Mouse (Mus musculus) embryonic facial prominence, embryonic 15.5 days (tissue): ENCODE data around the gene Utf1. TPM values are rescaled to one million over a fixed set of nuclear protein-coding genes. Genes with fewer than 3 reads are reported as not detected.

Source experiments
- ATAC-seq: fragments of 200-750 bp; cut with Nextera tagmentation; 2 replicates; pipeline ENCODE4 v1.8.0; 2017; ENCODE audit warnings: low read depth, moderate TSS enrichment; ENCODE audit not compliant: insufficient number of reproducible peaks, low FRiP score, low TSS enrichment
- H3K27ac ChIP-seq: fragments of 300-500 bp; sonication (generic); replicated peaks from 2 replicates; pipeline ENCODE4 v1.5.1; 2015; ENCODE audit warnings: mild to moderate bottlenecking, inconsistent platforms
- H3K27me3 ChIP-seq: fragments of 300-500 bp; sonication (generic); 2 replicates; pipeline ENCODE4 v1.6.1; 2015; ENCODE audit warnings: inconsistent platforms
- H3K36me3 ChIP-seq: fragments of 300-500 bp; sonication (generic); 2 replicates; pipeline ENCODE4 v1.6.1; 2015; ENCODE audit warnings: mild to moderate bottlenecking, inconsistent platforms
- H3K4me1 ChIP-seq: fragments of 300-500 bp; sonication (generic); 2 replicates; pipeline ENCODE4 v1.6.1; 2015; ENCODE audit warnings: inconsistent platforms
- H3K4me2 ChIP-seq: fragments of 300-500 bp; sonication (generic); replicated peaks from 2 replicates; pipeline ENCODE4 v1.6.1; 2015; ENCODE audit warnings: mild to moderate bottlenecking, inconsistent platforms
- H3K4me3 ChIP-seq: fragments of 300-500 bp; sonication (generic); replicated peaks from 2 replicates; pipeline ENCODE4 v1.5.1; 2015; ENCODE audit warnings: mild to moderate bottlenecking, inconsistent platforms
- H3K9ac ChIP-seq: fragments of 300-500 bp; sonication (generic); 2 replicates; pipeline ENCODE4 v1.6.1; 2015; ENCODE audit warnings: inconsistent platforms
- H3K9me3 ChIP-seq: fragments of 300-500 bp; sonication (generic); replicated peaks from 2 replicates; pipeline ENCODE4 v1.6.1; 2016; ENCODE audit warnings: inconsistent platforms
- WGBS: fragments of 180-500 bp; shearing (Covaris S2); methylation state at CpG from one replicate; pipeline ENCODE4 v1.1.7; 2015; 5-methylcytosine and 5-hydroxymethylcytosine counted together
- polyA plus RNA-seq: library from polyadenylated mRNA; unstranded; fragments of >200 nt; fragmentation: Nextera tagmentation; extraction: Ambion mirVana; gene quantifications from 2 replicates; pipeline ENCODE4 v1.2.1, GENCODE M21; 2015

The Utf1 gene
- polyA plus RNA-seq, 1 experiment from 2014 or later, result 0.17 TPM

DNA sequence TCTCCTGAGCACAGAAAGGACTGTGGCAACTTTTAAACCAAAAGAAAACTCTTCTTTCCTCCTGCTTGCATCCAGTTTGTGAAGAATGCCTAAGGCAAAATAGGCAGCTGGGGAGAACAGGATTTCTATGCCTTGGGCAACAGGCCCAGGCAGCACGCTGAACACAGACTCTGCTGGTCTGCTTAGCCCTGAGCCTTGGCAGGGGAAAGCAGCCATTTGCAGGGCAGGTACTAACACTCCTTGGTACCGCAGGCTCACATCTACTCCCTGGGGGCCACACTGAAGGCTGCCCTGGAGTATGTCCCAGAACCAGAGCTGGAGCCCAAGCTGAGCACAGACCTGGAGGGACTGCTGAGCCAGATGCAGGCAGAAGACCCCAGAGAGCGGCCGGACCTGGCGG is 35.4 kb upstream of the Utf1 start:
- peaks cover 6% of the 10 kb centered on the region; the same call in 1 of the 2 replicates for H3K4me1 ChIP-seq
- H3K9me3 ChIP-seq, result no peaks in the 10 kb centered on the region
- no peak overlapping the region for H3K4me3 ChIP-seq
- WGBS, result 47% methylated on average over 5 of the region's 5 CpGs
- peaks cover 8% of the 10 kb centered on the region for H3K27me3 ChIP-seq
- 0 out of 2 replicates have a peak overlapping the region, but pooled peaks have one; percentile 13 for H3K27ac ChIP-seq
- H3K36me3 ChIP-seq, result no peaks in the 10 kb centered on the region
- peak; percentile 48; the same call in 1 of the 2 replicates for ATAC-seq
- no peak overlapping the region for H3K4me2 ChIP-seq
- H3K9ac ChIP-seq, result no peak overlapping the region

DNA sequence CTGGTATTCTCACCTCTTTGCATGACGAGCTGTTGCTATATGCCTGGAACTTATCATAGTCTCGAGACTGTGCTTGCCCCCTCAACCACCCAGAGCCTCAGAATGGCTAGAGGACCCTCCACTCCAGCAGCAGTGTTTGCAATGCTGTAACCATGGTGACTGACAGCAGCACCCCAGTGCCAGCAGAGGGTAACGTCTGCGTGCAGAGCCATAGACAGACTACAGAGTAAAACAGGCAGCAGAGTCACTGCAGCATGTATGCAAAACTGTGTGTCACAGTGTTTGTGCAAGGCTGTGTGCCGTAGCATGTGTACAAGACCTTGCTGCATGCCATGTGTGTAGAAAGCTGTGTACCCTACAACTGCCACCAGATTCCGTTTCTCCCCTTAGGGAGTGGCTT is 34.1 kb upstream of the Utf1 start:
- Histone ChIP-seq H3K4me3 (no peak overlapping the region), H3K27ac (no peak overlapping the region), H3K27me3 (peaks cover 19% of the 10 kb centered on the region), H3K4me1 (peaks cover 7% of the 10 kb centered on the region), H3K4me2 (no peak overlapping the region), H3K9me3 (no peaks in the 10 kb centered on the region), H3K9ac (no peak overlapping the region), H3K36me3 (no peaks in the 10 kb centered on the region)
- no peak for ATAC-seq
- WGBS, result 32% methylated on average over 6 of the region's 6 CpGs

DNA sequence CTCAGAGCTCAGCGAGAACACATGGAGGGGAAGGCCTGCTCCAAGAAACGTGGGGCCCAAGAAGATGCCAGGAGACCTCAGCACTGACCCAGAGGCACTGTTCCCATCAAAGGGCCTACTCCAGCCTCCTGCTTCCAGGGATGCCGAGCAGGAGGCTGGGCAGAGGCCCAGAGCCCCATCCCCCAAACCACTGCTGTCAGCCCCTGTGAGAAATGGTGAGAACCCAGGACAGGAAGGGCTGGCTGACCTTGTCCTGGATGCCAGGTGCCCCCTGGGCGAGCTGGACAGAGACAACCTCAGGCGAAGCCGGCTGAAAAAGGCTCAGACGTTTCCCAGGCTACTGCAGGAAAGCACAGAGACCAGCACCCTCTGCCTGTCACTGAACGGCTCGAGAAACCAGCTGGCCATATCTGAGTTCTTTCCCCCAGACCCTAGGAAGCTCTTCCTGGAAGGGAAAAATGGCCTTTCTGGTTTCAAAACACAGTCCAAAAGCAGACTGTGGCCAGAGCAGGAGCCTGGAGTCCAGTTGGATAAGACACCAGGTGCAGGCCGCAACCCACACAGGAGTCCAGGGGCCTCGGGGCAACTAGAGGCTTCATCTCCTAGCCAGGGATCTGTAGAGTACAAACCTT is 33.3 kb upstream of the Utf1 start:
- Histone ChIP-seq H3K36me3 (no peaks in the 10 kb centered on the region), H3K4me1 (peaks cover 10% of the 10 kb centered on the region), H3K27ac (no peak overlapping the region), H3K4me2 (no peak overlapping the region), H3K9ac (no peak overlapping the region), H3K27me3 (peaks cover 28% of the 10 kb centered on the region), H3K9me3 (no peaks in the 10 kb centered on the region), H3K4me3 (no peak overlapping the region)
- no peak for ATAC-seq
- 55% methylated on average over 11 of the region's 11 CpGs for WGBS

DNA sequence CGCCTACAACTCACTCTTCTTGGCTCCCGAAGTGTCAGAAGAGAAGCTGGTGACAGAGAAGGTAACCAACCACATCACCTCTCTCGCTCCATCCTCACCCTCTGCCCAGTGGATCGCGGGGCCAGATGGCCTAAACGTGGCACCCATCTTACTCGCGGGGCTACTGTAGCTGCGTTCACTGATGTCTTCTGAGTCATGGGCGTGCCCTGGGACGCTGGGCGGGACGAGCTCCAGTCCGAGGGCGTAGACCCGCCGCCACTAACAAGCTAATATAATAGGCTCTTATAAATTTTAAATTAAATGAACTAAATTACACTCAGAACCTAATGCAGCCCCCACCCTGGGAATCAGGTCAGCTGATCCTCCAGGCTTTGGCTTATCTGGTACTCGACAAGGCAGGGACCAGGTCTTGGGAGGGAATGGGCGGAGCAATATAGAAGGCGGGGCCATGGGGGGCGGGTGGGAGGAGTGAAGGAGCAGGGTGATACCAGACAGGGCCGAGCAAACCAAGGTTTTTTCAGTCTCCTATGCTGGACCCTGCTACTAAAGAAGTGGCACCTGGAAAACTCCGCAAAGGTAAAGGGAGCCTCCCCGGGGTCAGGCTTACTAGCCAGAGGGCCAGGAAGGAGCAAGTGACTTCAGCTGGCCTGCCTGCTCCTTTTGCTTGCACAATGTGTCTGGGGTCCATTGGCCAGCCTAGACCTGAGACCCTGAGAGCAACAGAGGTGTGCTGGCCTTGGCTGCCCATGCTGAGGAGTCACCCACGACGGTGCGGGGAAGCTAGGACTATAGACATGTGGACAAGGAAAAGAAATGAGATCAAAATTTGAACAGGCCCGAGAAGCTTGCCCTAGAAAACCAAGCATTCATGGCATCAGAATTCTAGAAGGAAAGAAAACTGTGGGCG is 29.2 kb upstream of the Utf1 start:
- ATAC-seq, result no peak
- H3K9me3 ChIP-seq, result no peaks in the 10 kb centered on the region
- 10% methylated on average over 29 of the region's 29 CpGs for WGBS

DNA sequence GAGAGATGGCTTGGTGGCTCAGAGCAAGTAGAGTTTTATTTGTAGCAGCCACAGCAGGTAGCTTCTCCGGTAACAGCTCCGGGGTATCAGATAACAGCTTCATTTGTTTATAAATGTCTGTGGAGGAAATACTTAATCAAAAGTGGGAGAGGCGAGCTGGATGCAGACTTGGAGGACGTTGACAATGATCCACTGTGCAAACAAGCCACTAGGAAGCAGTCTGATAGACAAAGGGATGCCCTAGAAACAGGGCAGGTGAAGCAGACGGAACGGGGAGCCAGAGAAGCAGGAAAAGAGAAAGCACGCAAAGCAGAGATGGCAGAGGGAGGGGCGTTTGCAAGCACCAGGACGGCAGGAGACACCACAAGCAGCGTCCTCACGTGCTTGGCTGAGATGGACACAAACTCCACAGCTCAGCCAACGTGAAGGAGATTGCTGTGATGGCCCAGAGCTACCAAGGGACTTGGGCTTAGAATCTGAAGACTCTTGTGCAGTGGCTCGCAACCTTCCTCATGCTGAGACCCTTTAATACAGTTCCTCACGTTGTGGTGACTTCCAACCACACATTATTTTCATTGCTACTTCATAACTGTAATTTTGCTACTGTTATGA is 27.8 kb upstream of the Utf1 start:
- Histone ChIP-seq H3K4me3 (no peak overlapping the region), H3K9ac (no peak overlapping the region), H3K27ac (no peak overlapping the region), H3K9me3 (no peaks in the 10 kb centered on the region), H3K4me1 (peaks cover 10% of the 10 kb centered on the region), H3K4me2 (no peak overlapping the region), H3K36me3 (no peaks in the 10 kb centered on the region), H3K27me3 (peaks cover 36% of the 10 kb centered on the region)
- no peak for ATAC-seq
- 7% methylated on average over 14 of the region's 14 CpGs for WGBS

More for the DNA sequence above, 29.2 kb upstream of the Utf1 start:
- H3K36me3 ChIP-seq, result no peaks in the 10 kb centered on the region
- H3K4me3 ChIP-seq, result peak overlapping the region; percentile 36
- H3K4me2 ChIP-seq, result peak overlapping the region; percentile 45
- no peak overlapping the region for H3K27ac ChIP-seq
- H3K27me3 ChIP-seq, result peaks cover 36% of the 10 kb centered on the region
- H3K9ac ChIP-seq, result no peak overlapping the region
- peaks cover 10% of the 10 kb centered on the region for H3K4me1 ChIP-seq

DNA sequence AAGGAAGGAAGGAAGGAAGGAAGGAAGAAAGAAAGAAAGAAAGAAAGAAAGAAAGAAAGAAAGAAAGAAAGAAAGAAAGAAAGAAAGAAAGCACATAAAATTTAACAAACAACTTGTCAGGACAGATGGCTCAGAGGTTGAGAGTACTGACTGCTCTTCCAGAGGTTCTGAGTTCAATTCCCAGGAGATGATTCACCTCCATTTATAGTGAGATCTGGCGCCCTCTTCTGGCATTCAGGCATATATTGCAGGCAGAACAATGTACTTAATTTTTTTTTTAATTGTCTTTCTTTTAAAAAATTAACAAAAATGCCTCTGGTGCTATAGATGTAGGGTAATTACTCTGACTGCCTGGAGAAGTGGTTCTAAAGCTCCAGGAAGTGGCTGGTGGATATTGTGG is 27.2 kb upstream of the Utf1 start:
- Histone ChIP-seq H3K4me2 (no peak overlapping the region), H3K4me1 (peaks cover 10% of the 10 kb centered on the region), H3K27me3 (peaks cover 36% of the 10 kb centered on the region), H3K9me3 (no peaks in the 10 kb centered on the region), H3K36me3 (no peaks in the 10 kb centered on the region), H3K9ac (no peak overlapping the region), H3K4me3 (no peak overlapping the region), H3K27ac (no peak overlapping the region)
- 0% methylated on average over 1 of the region's 1 CpGs for WGBS
- no peak for ATAC-seq

DNA sequence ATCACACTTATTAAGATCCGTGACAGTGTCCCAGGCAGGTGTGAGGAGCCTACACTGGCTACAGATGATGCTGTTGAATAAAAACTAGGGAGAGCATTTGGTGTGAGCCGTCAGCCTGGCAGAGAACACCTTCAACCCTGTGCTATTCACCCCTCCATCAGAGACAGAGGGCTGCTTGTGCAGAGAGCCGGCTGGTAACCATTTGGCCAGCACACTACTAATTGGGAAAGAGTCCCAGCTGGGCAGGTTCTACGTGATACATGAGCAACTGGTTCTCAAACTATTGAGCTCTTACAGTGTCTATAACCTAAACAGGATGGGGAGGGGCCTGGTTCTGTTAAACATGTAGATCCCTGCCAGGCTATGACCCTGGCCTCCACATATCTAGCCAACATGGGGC is 25.3 kb upstream of the Utf1 start:
- no peak overlapping the region for H3K4me2 ChIP-seq
- peaks cover 28% of the 10 kb centered on the region for H3K27me3 ChIP-seq
- ATAC-seq, result no peak
- no peak overlapping the region for H3K9ac ChIP-seq
- H3K4me1 ChIP-seq, result peaks cover 10% of the 10 kb centered on the region
- no peaks in the 10 kb centered on the region for H3K9me3 ChIP-seq
- 61% methylated on average over 4 of the region's 4 CpGs for WGBS
- H3K36me3 ChIP-seq, result no peaks in the 10 kb centered on the region
- H3K4me3 ChIP-seq, result no peak overlapping the region
- no peak overlapping the region for H3K27ac ChIP-seq

GRCm38 (mm10) chr7:139930732-139931131 is 12.9 kb upstream of the Utf1 start:
- no peaks in the 10 kb centered on the region for H3K4me1 ChIP-seq
- no peak; the same call in 1 of the 2 replicates for ATAC-seq
- no peak overlapping the region for H3K4me3 ChIP-seq
- H3K4me2 ChIP-seq, result no peak overlapping the region
- no peaks in the 10 kb centered on the region for H3K36me3 ChIP-seq
- H3K9ac ChIP-seq, result no peak overlapping the region
- 14% methylated on average over 11 of the region's 11 CpGs for WGBS
- 0 out of 2 replicates have a peak, but pooled peaks cover 3% of the 10 kb centered on the region for H3K27me3 ChIP-seq
- H3K27ac ChIP-seq, result no peak overlapping the region
- H3K9me3 ChIP-seq, result no peaks in the 10 kb centered on the region

DNA sequence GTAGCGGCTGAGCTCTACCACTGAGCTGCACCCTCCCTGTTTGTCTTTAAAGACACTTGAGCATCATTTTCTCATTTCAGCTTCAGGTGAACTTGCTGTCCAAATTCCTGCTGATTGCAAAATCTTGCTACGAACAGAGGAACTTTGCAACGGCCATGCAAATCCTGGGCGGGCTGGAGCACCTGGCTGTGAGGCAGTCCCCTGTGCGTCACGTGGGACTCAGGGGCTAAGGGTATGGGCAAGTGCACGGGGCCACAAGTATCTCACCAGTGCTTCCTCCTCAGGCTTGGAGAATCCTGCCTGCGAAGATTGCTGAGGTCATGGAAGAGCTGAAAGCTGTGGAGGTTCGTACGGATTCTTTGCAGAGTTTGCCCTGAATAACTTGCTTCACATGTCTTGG is 6.9 kb upstream of the Utf1 start:
- Histone ChIP-seq H3K36me3 (no peaks in the 10 kb centered on the region), H3K4me1 (no peaks in the 10 kb centered on the region), H3K4me2 (no peak overlapping the region), H3K9ac (no peak overlapping the region), H3K27me3 (peaks cover 6% of the 10 kb centered on the region; the same call in 1 of the 2 replicates), H3K4me3 (no peak overlapping the region), H3K9me3 (no peaks in the 10 kb centered on the region), H3K27ac (no peak overlapping the region)
- no peak for ATAC-seq
- WGBS, result 80% methylated on average over 10 of the region's 10 CpGs

DNA sequence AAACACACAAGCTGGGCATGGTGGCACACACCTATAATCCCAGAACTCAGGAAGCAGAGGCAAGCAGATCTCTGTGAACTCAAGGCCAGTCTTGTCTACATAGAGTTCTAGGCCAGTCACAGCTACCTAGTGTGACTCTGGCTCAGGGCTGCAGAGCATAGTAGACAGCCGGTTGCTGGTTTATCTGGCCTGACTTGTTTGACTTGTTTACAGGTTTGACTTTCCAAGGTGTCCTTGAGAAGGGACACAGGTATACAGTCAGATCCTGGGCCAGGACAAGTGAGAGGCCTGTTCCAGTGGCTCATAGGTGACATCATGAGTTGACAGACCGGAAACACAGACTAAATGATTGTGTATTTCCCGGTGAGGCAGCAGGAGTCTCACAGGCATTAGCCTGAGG is 6.5 kb upstream of the Utf1 start:
- Histone ChIP-seq H3K9ac (no peak overlapping the region), H3K36me3 (no peaks in the 10 kb centered on the region), H3K4me2 (no peak overlapping the region), H3K27me3 (peaks cover 8% of the 10 kb centered on the region), H3K4me1 (no peaks in the 10 kb centered on the region), H3K4me3 (no peak overlapping the region), H3K9me3 (no peaks in the 10 kb centered on the region), H3K27ac (no peak overlapping the region)
- WGBS, result 48% methylated on average over 3 of the region's 3 CpGs
- no peak for ATAC-seq

DNA sequence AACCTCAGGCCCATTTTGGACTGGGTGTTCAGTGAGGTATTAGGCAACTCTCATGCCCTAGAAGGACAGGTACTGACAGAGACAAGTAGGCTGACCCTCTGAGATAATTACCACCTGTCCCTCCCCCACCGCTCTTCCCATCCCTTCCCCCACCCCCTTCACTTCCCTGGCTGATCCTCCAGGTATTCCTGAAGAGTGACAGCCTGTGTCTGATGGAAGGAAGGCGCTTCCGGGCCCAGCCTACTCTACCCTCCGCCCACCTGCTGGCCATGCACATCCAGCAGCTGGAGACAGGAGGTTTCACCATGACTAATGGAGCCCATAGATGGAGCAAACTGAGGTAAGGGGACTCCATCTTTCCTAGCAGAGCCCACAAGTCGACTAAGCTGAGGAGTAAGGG is 5.8 kb upstream of the Utf1 start:
- H3K9me3 ChIP-seq, result no peaks in the 10 kb centered on the region
- H3K27ac ChIP-seq, result no peak overlapping the region
- no peak overlapping the region for H3K4me3 ChIP-seq
- H3K9ac ChIP-seq, result no peak overlapping the region
- ATAC-seq, result no peak
- H3K36me3 ChIP-seq, result no peaks in the 10 kb centered on the region
- no peaks in the 10 kb centered on the region for H3K4me1 ChIP-seq
- no peak overlapping the region for H3K4me2 ChIP-seq
- 63% methylated on average over 5 of the region's 5 CpGs for WGBS
- H3K27me3 ChIP-seq, result peaks cover 15% of the 10 kb centered on the region
